Mouse (Mus musculus) activated CD4-positive, CD25-positive, alpha-beta regulatory T cell (primary cell): ENCODE results near the gene Smyd5. TPM values are rescaled to one million over a fixed set of nuclear protein-coding genes. Genes with fewer than 3 reads are reported as not detected.

Source experiments
- polyA plus RNA-seq, 2 experiments: library from polyadenylated mRNA; unstranded; fragments of 100-300 nt; shearing (Covaris generic); gene quantifications; one replicate each; pipeline ENCODE4 v1.2.1; 2017

Gene Smyd5
- 10 to 100 TPM; 30.2 to 34.5 TPM for polyA plus RNA-seq

GRCm38 (mm10) chr6:85431842-85432431, at the start of gene Smyd5:
TSS of gene Smyd5 (plus strand) at chr6:85431989.

GRCm38 (mm10) chr6:85423836-85424379, 7.9 kb upstream of the Smyd5 start, which contains the start of gene Noto:
TSS of gene Noto (plus strand) at chr6:85423886.

GRCm38 (mm10) chr6:85450697-85451663, 19.2 kb downstream of the Smyd5 start, which contains the start of gene Cct7:
TSS of gene Cct7 (plus strand) at chr6:85451514.

GRCm38 (mm10) chr6:85451664-85452410, 20.0 kb downstream of the Smyd5 start, which contains the start of gene Pradc1:
TSS of gene Pradc1 (minus strand) at chr6:85451970.

Other genes with a start within 250 kb of the Smyd5 start
- gene Emx1, start 244.6 kb upstream of the Smyd5 start, polyA plus RNA-seq = not detected
- 1 to 10 TPM in 1 of 2 experiments, under 1 TPM in 1; 0.55 to 1.6 TPM for gene Sfxn5, start 98.6 kb upstream of the Smyd5 start, polyA plus RNA-seq
- gene Rab11fip5, start 57.4 kb upstream of the Smyd5 start, polyA plus RNA-seq = under 1 TPM; 0.24 to 0.52 TPM
- gene Noto, start 8.1 kb upstream of the Smyd5 start, polyA plus RNA-seq = under 1 TPM in 1 of 2 experiments, not detected in 1; 0.17 TPM
- gene Cct7, start 19.5 kb downstream of the Smyd5 start, polyA plus RNA-seq = 100 to 1,000 TPM; 255 to 288 TPM
- 10 to 100 TPM; 26.3 to 27.6 TPM for gene Pradc1, start 20.0 kb downstream of the Smyd5 start, polyA plus RNA-seq
- under 1 TPM; 0.12 to 0.21 TPM for gene Fbxo41, start 71.0 kb downstream of the Smyd5 start, polyA plus RNA-seq
- under 1 TPM in 1 of 2 experiments, not detected in 1; 0.14 TPM for gene Egr4, start 81.6 kb downstream of the Smyd5 start, polyA plus RNA-seq
- gene Alms1, start 155.5 kb downstream of the Smyd5 start, polyA plus RNA-seq = 1 to 10 TPM; 1.9 to 3.9 TPM